Mouse (Mus musculus) thymus, adult 18-20 months (tissue): ENCODE data around the gene Mtmr12.
A peak's percentile ranks its signal among the peaks of the same experiment; 100 is the strongest.
"Not testable (repeated sequence)": the region's sequence is repeated elsewhere in the genome, so short reads cannot be mapped to it uniquely, and the experiment has no call there.

Experiments used
- DNase-seq, 2 experiments: peaks; one replicate each; pipeline ENCODE4 v3.0.0; 2022; ENCODE audit warnings: mixed read lengths in 2 of 2

The Mtmr12 gene

DNA sequence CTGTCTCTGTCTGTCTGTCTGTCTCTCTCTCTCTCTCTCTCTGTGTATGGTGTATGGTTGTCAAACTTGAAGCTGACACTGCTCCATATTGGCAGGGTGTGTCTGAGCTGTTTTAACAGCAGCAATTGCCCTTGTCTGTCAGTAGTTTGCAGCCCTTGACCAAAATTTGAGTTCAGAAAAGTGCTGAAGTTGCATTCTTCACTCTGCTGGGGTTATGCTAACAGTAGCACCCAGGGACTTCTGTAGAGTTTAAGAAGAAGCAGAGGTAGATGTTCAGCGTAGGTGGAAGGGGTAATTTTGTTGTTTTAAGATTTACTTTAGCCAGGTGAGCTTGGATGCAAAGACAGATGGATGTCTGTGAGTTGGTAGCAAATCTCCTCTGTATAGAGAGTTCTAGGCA lies 7.4 kb downstream of the Mtmr12 start:
- DNase-seq: no peak

DNA sequence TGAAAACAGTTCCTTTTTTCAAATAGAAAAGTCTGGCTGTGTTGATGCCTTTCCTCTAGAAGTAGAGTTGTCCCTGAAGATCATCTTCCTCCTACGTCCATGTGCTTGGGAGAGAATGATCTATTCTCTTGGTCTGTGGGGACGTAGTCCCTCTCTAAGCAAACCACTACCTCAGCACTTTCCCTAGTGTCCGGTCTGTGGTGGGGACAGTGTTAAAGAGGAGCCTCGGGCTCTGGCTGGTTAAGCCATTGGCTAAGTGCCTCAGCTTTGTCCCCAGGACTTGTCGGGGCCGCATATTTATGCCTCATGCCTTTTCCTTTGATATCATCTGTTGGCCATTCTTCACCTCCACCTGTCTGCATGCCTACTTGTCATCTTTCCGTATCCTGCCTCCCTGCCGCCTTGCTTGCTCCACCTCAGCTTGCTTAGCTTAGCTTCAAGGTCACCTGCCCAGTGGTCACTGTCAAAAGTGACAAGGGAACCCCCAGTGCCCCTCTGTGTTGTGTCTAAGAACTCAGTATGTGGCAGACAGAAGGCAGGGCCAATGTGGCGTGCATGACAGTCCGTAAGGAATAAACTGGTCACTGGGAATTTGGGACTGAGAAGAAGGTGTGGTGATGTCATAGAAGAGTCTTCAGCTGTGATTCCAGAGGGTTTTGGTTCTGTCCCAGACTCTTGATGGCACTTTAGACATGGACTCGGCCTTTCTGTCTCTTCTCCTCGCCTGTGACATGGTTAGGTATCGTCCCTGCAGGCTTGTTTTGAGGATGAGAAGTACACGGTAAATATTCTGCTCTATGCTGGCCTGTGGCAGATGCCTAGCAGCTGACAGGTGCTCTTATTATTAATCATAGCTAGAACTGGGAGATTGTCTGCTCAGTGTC lies 9.9 kb downstream of the Mtmr12 start:
- no peak for DNase-seq

DNA sequence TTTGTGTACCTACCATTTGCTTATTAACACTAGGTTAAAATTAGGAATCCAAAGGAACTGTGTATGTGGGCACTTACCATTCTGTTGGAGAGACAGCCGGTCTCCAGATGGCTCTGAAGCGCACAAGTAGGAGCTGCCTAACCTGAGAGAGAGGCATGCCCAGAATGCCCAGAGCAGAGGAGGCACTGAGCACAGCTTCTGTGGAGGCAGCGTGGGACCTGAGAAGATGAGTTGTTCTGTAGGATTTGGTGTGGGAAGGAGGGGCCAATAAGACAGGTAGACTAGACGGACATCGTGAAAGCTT lies 10.5 kb downstream of the Mtmr12 start:
- DNase-seq: no peak

DNA sequence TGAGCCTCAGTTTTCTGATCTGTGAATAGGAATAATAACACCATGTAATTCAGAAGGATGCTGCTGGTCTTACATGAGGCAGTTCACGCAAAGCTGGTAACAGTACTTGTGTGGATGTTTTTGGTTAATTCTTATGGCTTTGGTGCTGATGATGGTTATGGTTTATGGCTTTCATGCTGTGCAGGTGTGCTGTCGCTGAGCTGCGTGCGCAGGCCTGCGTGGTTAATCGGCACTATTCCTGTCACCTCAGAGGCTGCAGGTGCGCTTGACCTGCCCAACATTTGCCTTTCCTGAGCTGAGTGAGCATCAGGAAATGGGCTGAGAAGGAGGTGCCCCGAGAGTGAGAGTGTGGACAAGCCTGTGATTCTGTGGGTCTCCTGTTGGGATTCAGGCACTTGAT lies 11.3 kb downstream of the Mtmr12 start:
- DNase-seq: peak in 1 of 2 experiments; percentile 27

DNA sequence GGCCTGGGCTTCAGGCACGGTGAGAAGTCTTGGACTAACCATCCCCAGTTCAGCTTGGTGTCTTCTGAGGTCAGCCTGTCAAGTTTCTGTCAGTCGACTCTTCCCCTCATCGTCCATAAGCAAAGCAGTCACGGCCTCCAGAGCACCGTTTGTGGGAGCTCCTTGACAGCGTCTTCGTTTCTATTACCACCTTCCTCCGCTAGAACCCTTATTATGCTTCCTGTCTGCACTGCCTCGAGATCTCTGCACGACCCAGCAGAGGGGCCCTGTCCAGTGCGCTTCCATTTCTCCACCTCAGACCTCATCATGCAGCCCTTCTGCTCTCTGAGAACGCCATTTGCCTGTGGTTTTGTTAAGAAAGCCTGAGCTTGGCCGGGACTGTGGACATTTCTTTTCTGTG lies 12.0 kb downstream of the Mtmr12 start:
- DNase-seq: no peak

GRCm38 (mm10) chr15:12217332-12217731 lies 12.5 kb downstream of the Mtmr12 start:
- DNase-seq: not testable (repeated sequence)

DNA sequence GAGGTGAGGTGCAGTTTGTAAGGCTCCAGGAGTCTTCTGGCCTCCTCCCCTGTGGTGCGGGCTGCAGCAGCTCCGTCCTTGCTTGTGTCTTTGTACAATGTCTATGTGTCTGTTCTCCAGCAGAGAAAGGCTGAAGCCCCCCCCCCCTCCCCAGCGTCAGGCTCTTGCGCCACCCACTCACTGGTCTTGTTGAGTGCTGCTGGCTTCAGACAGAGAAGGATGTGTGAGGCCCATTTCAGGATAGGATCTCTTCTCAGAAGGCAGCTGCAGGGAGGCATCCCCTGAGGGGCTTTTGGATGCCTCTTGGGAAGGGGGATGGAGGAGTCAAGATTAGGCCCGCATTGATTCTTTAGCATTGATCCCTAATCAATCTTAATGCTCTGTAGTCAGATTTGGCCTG lies 13.0 kb downstream of the Mtmr12 start:
- no peak for DNase-seq

GRCm38 (mm10) chr15:12218583-12219382 lies 14.0 kb downstream of the Mtmr12 start:
- no peak for DNase-seq

DNA sequence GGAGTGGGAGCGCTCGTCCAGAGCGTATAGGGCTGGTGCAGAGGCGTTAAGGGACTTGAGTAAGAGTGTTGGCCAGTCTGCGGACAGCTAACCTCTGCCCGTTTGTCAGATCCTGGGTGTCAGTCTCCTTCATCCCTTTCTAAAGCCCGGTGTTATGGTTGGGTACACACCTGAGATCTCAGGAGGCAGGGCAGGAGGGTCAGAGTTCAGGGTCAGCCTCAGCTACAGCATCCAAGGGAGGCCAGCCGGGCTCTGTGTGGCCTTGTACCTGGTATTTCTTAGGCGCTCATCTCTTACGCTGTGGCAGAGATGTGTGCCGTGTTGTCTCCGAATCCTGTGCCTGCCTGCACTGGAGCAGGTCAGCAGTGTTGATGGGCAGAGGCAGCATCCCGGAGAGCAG lies 16.3 kb downstream of the Mtmr12 start:
- DNase-seq: no peak

GRCm38 (mm10) chr15:12222564-12223302 lies 17.9 kb downstream of the Mtmr12 start:
- DNase-seq: no peak

DNA sequence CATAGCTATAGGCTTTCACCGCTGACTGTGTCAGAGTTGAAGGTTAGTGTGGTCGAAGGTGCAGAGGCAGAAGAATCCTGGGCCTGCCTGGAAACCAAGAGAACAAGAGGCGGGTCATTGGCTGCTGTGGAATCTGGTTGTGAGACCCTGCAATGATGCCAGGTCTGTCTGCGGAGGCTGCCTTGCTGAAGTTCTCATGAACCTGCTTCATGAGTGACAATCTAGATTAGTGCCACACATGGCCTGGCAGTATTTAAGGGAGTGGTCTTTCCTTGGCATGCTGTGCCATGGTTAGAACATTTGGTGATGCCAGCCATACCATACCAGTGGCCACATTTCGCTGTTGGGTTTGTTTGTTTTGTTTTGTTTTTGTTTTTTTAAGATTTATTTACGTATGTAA lies 18.6 kb downstream of the Mtmr12 start:
- no peak for DNase-seq

- DNase-seq: no peak
Measured at GRCm38 (mm10) chr15:12224239-12224638, 19.4 kb downstream of the Mtmr12 start.

DNA sequence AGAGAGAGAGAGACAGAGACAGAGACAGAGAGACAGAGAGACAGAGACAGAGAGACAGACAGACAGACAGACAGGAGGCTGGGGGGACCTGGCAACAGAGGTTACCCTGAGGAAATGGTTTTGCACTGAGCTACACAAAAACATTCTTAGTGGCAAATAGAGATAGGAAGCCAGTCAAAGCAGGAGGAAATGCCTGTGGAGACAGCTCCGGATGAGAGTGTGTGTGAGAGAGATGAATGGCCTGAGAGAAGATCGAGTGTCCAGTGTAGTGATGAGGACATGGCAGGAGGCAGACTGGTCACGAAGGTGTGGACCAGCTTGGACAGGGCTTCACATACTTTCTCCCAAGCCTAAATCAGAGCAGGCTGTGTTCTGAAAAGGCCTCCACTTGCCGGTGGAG lies 20.2 kb downstream of the Mtmr12 start:
- DNase-seq: no peak

GRCm38 (mm10) chr15:12226908-12227307 lies 22.1 kb downstream of the Mtmr12 start:
- DNase-seq: no peak

DNA sequence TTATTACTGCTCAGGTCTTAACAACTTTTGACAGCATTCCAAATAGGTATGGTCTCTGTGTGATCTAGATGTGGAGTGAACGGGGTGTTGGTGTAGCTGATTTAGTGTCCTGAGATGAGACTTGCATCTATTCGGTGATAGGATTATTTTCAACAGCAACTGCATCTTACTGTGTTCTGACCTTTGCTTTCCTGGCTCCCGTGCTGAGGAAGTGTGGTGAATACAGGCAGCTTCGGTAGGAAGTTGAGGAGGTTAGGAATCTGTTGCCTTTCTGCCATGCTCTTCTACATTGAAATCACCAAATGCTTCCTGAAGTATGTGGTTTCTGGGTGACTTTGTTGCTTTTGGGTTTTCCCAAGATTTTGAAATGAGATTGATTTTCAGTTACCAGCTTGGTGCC lies 22.5 kb downstream of the Mtmr12 start:
- DNase-seq: no peak

DNA sequence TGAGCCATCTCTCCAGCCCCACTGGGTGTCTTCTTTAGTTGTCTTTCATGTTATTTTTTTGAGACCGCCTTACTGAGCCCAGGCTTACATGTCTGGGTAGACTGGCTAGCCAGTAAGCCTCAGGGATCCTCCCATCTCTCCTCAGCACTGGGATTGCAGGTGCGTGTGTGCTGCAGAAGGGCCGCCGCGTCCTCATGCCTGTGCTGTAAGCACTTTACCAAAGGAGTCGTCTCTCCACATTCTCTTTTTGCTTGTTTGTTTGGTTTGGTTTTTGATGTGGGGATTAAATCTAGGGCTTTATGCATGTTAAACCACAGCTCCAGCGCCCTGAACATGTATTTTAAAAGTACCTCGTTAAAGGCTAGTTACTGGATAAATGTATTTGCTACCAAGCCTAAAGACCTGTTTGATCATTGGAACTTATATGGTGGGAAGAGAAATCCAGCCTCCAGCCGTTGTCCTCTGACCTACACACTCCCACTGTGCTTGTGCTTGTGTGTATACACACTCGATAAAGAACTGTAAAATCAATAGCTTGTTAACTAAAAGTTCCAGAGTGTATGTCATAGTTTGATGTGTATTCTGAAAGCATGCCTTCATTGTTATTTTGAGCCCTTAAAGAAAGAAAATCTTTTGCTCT lies 24.9 kb downstream of the Mtmr12 start:
- DNase-seq: peak in 1 of 2 experiments; percentile 53

GRCm38 (mm10) chr15:12230243-12230935 lies 25.6 kb downstream of the Mtmr12 start:
- DNase-seq: peak; percentile 71 to 77

GRCm38 (mm10) chr15:12231462-12231861 lies 26.6 kb downstream of the Mtmr12 start:
- DNase-seq: no peak

GRCm38 (mm10) chr15:12232429-12232828 lies 27.6 kb downstream of the Mtmr12 start:
- DNase-seq: no peak

DNA sequence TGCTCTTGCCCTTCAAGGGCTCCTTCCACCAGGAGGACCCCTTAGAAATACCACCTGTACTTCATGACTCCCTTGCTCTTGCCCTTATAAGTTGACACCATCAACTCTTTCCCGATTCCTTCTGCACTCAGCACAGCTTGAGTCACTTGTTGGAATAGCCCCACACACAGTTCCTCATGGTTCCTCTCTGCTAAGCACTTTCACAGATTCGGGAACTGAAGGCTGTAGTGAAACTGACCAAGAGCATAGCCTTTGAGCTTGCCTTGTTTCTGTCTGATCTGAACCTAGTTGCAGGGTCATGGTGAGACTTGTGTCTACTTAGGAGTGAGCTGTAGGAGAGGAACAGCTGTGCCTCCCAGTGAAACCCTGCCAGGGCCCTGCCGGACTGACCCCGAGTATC lies 28.2 kb downstream of the Mtmr12 start:
- no peak for DNase-seq

DNA sequence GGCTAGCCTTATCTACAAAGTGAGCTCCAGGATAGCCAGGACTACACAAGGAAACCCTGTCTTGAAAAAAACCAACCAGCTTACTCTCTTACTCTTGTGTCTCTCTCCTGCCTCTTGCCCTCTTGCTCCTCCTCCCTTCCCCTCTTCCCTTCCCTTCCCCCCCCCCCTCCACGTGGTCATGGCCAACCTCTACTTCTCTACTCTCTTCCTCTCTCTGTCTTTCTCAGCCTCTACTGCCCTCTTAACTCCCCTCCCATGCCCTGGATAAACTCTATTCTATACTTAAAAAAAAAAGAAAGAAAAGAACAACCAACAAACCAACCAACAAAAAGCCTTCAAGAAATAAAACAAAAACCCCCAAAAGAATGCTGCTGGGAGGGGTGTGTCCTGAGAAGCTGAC lies 30.7 kb downstream of the Mtmr12 start:
- DNase-seq: no peak

DNA sequence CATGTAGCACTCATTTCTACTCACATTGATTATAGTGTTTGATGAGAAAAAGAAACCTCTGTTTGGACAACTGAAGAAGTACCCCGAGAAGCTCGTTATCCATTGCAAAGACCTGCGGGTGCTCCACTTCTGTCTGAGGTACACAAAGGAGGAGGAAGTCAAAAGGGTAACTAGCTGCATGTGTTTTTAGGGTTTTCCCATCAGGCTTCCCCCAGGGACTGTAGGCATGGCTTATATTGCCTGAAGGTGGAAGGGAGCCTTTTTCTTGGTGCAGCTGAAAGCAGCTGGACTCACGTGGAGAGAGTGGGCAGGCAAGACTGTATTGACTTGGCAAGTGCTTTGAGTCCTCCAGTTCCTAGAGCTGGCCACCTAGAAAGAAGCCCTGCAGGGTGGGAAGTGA lies 31.2 kb downstream of the Mtmr12 start:
- no peak for DNase-seq
